Mouse (Mus musculus) MN1 (cell line): Measurements from ENCODE around the gene Gucy2d.

ENCODE experiments used
- DNase-seq: peaks from one replicate; pipeline ENCODE4 v3.0.0-alpha.2; 2016; ENCODE audit warnings: low spot score

Gucy2d gene

DNA sequence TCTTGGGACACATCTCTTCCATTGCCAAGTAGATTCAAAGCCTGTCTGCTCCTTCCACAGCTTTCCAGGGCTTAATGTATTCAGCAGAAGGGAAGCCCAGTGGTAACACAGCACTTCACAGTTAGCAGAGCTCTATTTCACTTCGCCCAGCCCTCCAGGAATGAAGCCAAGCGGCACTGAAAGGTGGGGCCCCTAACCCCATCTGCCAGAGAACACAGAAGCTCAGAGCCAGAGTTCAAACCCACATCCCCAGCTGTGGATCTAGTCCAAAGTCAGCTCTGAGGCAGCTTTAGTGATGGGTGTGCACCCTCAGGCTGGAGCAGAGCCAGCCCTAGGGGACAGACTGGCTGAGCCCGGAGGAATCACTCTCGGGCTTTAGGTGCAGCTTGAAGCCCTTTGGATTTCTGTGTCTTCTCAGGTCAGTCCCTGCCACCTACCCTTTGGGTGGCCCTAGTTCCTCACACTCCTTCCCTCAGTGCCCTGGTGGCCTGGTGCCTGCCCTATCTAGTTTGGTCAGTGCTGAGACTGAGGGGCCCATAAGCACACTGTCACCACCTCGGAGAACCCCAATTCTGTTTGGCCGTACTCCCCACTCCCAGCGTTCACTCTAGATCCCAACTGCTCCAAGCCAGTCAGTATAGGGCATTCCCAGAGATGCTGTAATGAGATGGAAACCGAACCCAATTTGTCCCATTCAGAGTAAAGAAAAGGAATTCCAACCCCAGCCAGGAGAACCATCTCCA lies 83.0 kb downstream of the Gucy2d start:
- DNase-seq = no peak

DNA sequence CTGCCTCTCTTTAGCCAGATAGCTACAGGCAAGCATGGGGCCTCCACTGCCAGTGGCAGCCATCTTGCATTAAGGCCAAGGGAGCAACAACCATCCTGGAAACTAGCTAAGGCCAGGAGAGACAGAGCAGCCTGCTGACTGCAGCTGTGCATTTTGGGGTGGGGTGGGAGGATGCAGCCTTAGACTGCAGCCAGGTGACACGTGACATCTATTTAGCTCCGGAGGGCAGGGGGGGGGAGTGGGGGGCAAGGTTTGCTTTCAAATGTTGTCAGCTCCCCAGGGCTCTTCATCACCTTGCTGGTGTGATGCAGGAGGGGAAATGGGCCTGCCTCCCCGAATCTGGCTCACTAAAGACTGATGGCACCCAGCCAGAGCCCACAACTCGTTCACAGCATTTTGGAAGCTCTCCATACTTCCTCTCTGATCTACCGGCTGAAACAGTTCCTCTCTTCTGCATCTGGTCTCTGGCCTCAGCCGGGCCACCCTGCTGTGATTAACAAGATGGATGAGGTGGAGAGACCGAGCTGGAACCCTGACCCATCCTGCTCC lies 83.7 kb downstream of the Gucy2d start:
- DNase-seq = peak; percentile 55

DNA sequence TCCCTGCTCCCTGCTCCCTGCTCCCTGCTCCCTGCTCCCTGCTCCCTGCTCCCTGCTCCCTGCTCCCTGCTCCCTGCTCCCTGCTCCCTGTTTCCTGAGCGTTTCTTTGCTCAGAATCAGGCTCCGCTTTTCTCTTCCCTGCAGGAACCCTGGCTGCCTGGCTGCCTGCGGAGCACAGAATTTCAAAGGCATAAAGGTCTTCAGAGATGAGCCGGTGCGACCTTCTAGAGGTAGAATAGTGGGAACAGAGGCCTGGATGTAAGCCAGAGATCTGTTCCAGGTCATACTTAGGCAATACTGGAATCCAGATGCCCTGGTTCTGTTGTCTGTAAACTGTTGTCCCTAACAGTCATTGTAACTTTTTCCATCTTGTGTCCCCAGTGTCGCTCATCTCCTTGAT lies 84.2 kb downstream of the Gucy2d start:
- peak; percentile 38 for DNase-seq

DNA sequence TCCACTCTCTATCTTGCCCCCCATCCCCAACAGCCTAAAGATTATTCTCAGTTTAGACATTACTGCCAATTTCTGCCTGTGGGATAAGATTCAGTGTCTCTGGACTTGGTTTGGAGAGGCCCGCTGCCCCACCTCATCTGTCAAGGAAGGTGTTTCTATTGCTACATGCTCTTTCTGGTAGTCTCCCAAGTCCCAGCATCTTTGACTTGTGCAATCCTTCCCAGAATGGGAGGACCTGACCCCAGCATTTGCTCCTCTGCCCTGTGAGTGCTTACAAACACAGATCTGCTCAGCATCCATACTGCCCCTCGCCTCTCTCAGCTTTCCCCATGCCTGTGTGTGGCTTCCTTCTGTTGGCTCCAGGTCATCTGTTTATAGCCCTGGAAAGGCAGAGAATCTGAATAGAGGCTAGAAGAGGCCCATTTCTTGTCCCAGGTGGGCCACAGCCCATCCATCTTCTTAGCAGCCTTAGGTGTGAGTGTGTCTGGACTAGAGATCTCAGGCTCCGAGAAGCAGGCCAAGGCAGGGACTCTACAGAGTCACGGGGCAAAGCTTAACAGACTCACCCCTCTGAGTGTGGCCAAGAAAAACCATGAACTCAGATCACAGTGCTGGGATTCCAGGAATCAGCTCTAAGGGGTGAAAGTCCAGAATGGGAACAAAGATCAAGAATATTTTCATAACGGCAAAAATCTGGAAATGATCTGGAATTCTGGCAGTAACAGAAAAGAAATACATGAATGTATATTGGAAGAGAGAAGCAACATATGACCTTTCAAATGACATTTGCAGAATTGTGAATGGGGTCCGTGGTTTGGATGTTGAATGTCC lies 84.9 kb downstream of the Gucy2d start:
- no peak for DNase-seq
